Mouse (Mus musculus): ENCODE measurements around the gene Mapt. TPM values are rescaled to one million over a fixed set of nuclear protein-coding genes. Genes with fewer than 3 reads are reported as not detected.

The Mapt gene
- polyA plus RNA-seq, 1 experiment from 2014 or later: 1.2 TPM

DNA sequence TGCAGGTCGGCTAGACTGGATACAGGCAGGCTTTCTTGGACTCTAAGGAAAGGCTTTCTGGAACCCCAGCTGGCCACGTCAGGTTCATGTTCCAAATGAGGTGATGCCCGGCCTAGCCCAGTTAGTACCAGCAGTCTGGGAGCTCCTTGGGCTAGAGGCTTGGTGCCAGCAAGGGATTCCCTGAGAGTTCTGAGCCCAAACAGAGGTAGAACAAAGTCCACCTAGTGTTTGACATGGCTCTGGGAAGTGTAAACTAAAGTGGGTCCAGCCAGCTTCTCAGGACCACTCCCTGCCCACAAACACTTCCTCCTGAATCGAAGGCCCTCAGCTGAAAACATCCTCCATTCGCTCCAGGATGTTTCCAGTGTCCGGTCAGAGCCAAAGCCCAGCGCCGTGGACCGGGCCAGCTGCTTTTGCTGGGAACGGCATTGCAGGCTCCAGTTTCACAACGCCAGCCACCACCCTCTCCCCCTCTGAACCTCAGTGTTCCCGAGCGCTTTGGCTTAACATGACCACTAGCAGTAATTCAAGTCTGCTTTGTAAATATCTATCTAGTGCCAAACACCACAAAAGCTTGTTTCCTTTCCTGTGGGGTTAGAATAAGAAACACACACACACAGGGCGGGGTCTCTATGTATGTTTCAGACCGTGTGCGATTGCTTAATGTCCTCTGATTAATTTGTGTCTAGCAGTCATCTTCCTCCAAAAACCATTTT is 85.7 kb downstream of the Mapt start:
- no peak overlapping the region for H3K4me2 ChIP-seq
- H3K27ac ChIP-seq (replicated peaks): no peak overlapping the region
- H3K36me3 ChIP-seq: no peaks in the 10 kb centered on the region
- H3K27me3 ChIP-seq (replicated peaks): peaks cover 14% of the 10 kb centered on the region
- whole genome bisulfite sequencing: 68% methylated on average over 16 of the region's 16 CpGs
- H3K4me1 ChIP-seq: peaks cover 17% of the 10 kb centered on the region
- no peaks in the 10 kb centered on the region for H3K9me3 ChIP-seq
- H3K9ac ChIP-seq: no peak overlapping the region
- ATAC-seq (ENCODE audit: extremely low read depth, insufficient number of reproducible peaks, low FRiP score, low TSS enrichment): no peak
- no peak overlapping the region for H3K4me3 ChIP-seq

GRCm38 (mm10) chr11:104317631-104318030 is 86.4 kb downstream of the Mapt start:
- Histone ChIP-seq H3K9ac (no peak overlapping the region), H3K4me1 (peaks cover 17% of the 10 kb centered on the region), H3K4me3 (no peak overlapping the region), H3K4me2 (no peak overlapping the region), H3K9me3 (no peaks in the 10 kb centered on the region), H3K27me3 (replicated peaks) (peaks cover 14% of the 10 kb centered on the region; the same call in 1 of the 2 replicates), H3K27ac (replicated peaks) (no peak overlapping the region), H3K36me3 (no peaks in the 10 kb centered on the region)
- WGBS: 68% methylated on average over 3 of the region's 3 CpGs
- ATAC-seq (ENCODE audit: extremely low read depth, insufficient number of reproducible peaks, low FRiP score, low TSS enrichment): no peak

- Histone ChIP-seq H3K9ac (peak overlapping the region; percentile 81), H3K36me3 (no peaks in the 10 kb centered on the region), H3K27me3 (replicated peaks) (peaks cover 14% of the 10 kb centered on the region; the same call in 1 of the 2 replicates), H3K9me3 (no peaks in the 10 kb centered on the region), H3K4me3 (peak overlapping the region; percentile 60), H3K27ac (replicated peaks) (peak overlapping the region; percentile 58), H3K4me2 (peak overlapping the region; percentile 81), H3K4me1 (peaks cover 17% of the 10 kb centered on the region)
- under 1% methylated on average over 24 of the region's 24 CpGs for WGBS
- peak; percentile 53; the same call in 1 of the 2 replicates for ATAC-seq (ENCODE audit: extremely low read depth, insufficient number of reproducible peaks, low FRiP score, low TSS enrichment)
Measured at GRCm38 (mm10) chr11:104318940-104319781, 88.0 kb downstream of the Mapt start.

GRCm38 (mm10) chr11:104320511-104320910 is 89.3 kb downstream of the Mapt start:
- Histone ChIP-seq H3K9me3 (no peaks in the 10 kb centered on the region), H3K36me3 (no peaks in the 10 kb centered on the region), H3K4me2 (no peak overlapping the region), H3K27ac (replicated peaks) (no peak overlapping the region), H3K27me3 (replicated peaks) (peaks cover 14% of the 10 kb centered on the region; the same call in 1 of the 2 replicates), H3K4me1 (peaks cover 17% of the 10 kb centered on the region), H3K9ac (no peak overlapping the region), H3K4me3 (no peak overlapping the region)
- WGBS: 48% methylated on average over 5 of the region's 5 CpGs
- no peak for ATAC-seq (ENCODE audit: extremely low read depth, insufficient number of reproducible peaks, low FRiP score, low TSS enrichment)

- Histone ChIP-seq H3K9ac (no peak overlapping the region), H3K27ac (replicated peaks) (no peak overlapping the region), H3K27me3 (replicated peaks) (peaks cover 14% of the 10 kb centered on the region; the same call in 1 of the 2 replicates), H3K4me3 (no peak overlapping the region), H3K36me3 (no peaks in the 10 kb centered on the region), H3K4me2 (no peak overlapping the region), H3K4me1 (peaks cover 17% of the 10 kb centered on the region), H3K9me3 (no peaks in the 10 kb centered on the region)
- WGBS: 29% methylated on average over 4 of the region's 4 CpGs
- no peak for ATAC-seq (ENCODE audit: extremely low read depth, insufficient number of reproducible peaks, low FRiP score, low TSS enrichment)
Measured at GRCm38 (mm10) chr11:104322142-104322541, 91.0 kb downstream of the Mapt start.

DNA sequence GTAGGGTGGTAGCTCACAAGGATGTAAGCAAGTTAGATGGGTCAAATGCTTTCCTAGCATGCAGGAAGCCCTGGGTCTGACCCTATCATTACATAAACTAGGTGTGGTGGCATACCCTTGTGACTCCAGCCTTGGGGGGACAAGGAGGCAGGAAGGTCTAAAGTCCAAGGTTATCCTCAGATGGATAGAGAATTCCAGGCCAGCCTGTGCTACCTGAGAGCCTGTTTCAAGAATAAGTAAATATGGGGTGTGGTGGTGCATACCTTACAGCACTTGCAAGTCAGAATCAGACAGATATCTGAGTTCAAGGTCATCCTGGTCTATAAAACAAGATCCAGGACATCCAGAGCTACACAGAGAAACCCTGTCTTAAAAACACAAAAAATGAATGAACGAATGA is 96.3 kb downstream of the Mapt start:
- Histone ChIP-seq H3K9ac (no peak overlapping the region), H3K27me3 (replicated peaks) (no peaks in the 10 kb centered on the region), H3K36me3 (peaks cover 13% of the 10 kb centered on the region), H3K4me2 (no peak overlapping the region), H3K9me3 (no peaks in the 10 kb centered on the region), H3K4me3 (no peak overlapping the region), H3K4me1 (peaks cover 7% of the 10 kb centered on the region; the same call in 1 of the 2 replicates), H3K27ac (replicated peaks) (no peak overlapping the region)
- no peak for ATAC-seq (ENCODE audit: extremely low read depth, insufficient number of reproducible peaks, low FRiP score, low TSS enrichment)
- WGBS: 86% methylated on average over 1 of the region's 1 CpGs

- peaks cover 18% of the 10 kb centered on the region for H3K36me3 ChIP-seq
- WGBS: 79% methylated on average over 6 of the region's 6 CpGs
- no peak overlapping the region for H3K9ac ChIP-seq
- no peak overlapping the region for H3K4me2 ChIP-seq
- no peak overlapping the region for H3K27ac ChIP-seq (replicated peaks)
- no peak for ATAC-seq (ENCODE audit: extremely low read depth, insufficient number of reproducible peaks, low FRiP score, low TSS enrichment)
- no peak overlapping the region for H3K4me3 ChIP-seq
- peaks cover 7% of the 10 kb centered on the region; the same call in 1 of the 2 replicates for H3K4me1 ChIP-seq
- H3K27me3 ChIP-seq (replicated peaks): no peaks in the 10 kb centered on the region
- H3K9me3 ChIP-seq: no peaks in the 10 kb centered on the region
Measured at GRCm38 (mm10) chr11:104327946-104328345, 96.8 kb downstream of the Mapt start.

GRCm38 (mm10) chr11:104329185-104329926 is 98.2 kb downstream of the Mapt start:
- H3K36me3 ChIP-seq: peaks cover 29% of the 10 kb centered on the region
- H3K4me3 ChIP-seq: no peak overlapping the region

GRCm38 (mm10) chr11:104330151-104330550 is 99.0 kb downstream of the Mapt start:
- Histone ChIP-seq H3K4me2 (no peak overlapping the region), H3K27me3 (replicated peaks) (no peaks in the 10 kb centered on the region), H3K4me1 (peaks cover 20% of the 10 kb centered on the region), H3K4me3 (no peak overlapping the region), H3K9ac (no peak overlapping the region), H3K9me3 (no peaks in the 10 kb centered on the region), H3K36me3 (peaks cover 37% of the 10 kb centered on the region), H3K27ac (replicated peaks) (no peak overlapping the region)
- ATAC-seq (ENCODE audit: extremely low read depth, insufficient number of reproducible peaks, low FRiP score, low TSS enrichment): no peak
- 76% methylated on average over 4 of the region's 4 CpGs for WGBS

More at GRCm38 (mm10) chr11:104329185-104329926, 98.2 kb downstream of the Mapt start:
- no peak overlapping the region for H3K27ac ChIP-seq (replicated peaks)
- no peak overlapping the region for H3K9ac ChIP-seq
- no peak for ATAC-seq (ENCODE audit: extremely low read depth, insufficient number of reproducible peaks, low FRiP score, low TSS enrichment)
- H3K4me2 ChIP-seq: no peak overlapping the region
- no peaks in the 10 kb centered on the region for H3K9me3 ChIP-seq
- WGBS: 72% methylated on average over 11 of the region's 11 CpGs
- peaks cover 13% of the 10 kb centered on the region for H3K4me1 ChIP-seq
- no peaks in the 10 kb centered on the region for H3K27me3 ChIP-seq (replicated peaks)

DNA sequence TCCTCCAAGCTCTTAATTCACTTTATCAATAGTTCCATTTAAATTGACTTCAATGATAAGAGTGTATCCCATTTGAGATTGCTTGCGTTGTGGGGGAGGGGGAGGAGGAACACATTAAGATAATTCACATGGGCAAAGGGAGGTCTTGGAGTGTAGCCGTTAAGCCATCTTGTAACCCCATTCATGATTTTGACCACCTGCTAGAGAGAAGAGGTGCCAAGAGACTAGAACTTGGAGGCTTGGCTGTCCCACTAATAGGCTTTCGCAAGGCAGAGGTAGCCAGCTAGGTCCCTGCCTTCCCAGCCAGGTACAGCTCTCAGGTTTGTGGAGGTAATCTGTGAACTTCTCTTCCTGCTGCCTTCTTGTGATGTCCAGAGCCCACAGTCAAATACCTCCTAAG is 100.0 kb downstream of the Mapt start:
- WGBS: 83% methylated on average over 3 of the region's 3 CpGs
- 0 out of 2 replicates have a peak overlapping the region, but pooled peaks have one; percentile 12 for H3K27ac ChIP-seq (replicated peaks)
- no peak for ATAC-seq (ENCODE audit: extremely low read depth, insufficient number of reproducible peaks, low FRiP score, low TSS enrichment)
- no peak overlapping the region for H3K9ac ChIP-seq
- H3K9me3 ChIP-seq: no peaks in the 10 kb centered on the region
- H3K27me3 ChIP-seq (replicated peaks): no peaks in the 10 kb centered on the region
- peaks cover 48% of the 10 kb centered on the region for H3K36me3 ChIP-seq
- no peak overlapping the region for H3K4me3 ChIP-seq
- H3K4me2 ChIP-seq: no peak overlapping the region
- peaks cover 24% of the 10 kb centered on the region for H3K4me1 ChIP-seq

GRCm38 (mm10) chr11:104332105-104332504 is 100.9 kb downstream of the Mapt start:
- Histone ChIP-seq H3K9ac (no peak overlapping the region), H3K4me1 (peaks cover 24% of the 10 kb centered on the region), H3K4me3 (no peak overlapping the region), H3K9me3 (no peaks in the 10 kb centered on the region), H3K27me3 (replicated peaks) (no peaks in the 10 kb centered on the region), H3K4me2 (no peak overlapping the region), H3K27ac (replicated peaks) (no peak overlapping the region), H3K36me3 (peaks cover 55% of the 10 kb centered on the region)
- 77% methylated on average over 5 of the region's 5 CpGs for WGBS
- no peak for ATAC-seq (ENCODE audit: extremely low read depth, insufficient number of reproducible peaks, low FRiP score, low TSS enrichment)

All from heart, embryonic 13.5 days (tissue).